Mouse (Mus musculus) forebrain, embryonic 11.5 days (tissue): ENCODE measurements around the gene Lamtor3. TPM values are rescaled to one million over a fixed set of nuclear protein-coding genes. Genes with fewer than 3 reads are reported as not detected.

ENCODE experiments used
- polyA plus RNA-seq: library from polyadenylated mRNA; unstranded; fragments of >200 nt; fragmentation: Nextera tagmentation; extraction: Ambion mirVana; gene quantifications from 2 replicates; pipeline ENCODE4 v1.2.1, GENCODE M21; 2014

Gene Lamtor3
- polyA plus RNA-seq, 1 experiment from 2014 or later, result 107 TPM

Other genes starting within 250 kb of the Lamtor3 start
- gene Gm21962, start 247.0 kb upstream of the Lamtor3 start, polyA plus RNA-seq, result not detected in 2 replicates
- gene H2afz, start 54.0 kb upstream of the Lamtor3 start, polyA plus RNA-seq, result 3,092 and 3,427 TPM in 2 replicates
- 10.7 and 11.2 TPM in 2 replicates for gene Dnajb14, start 50.8 kb upstream of the Lamtor3 start, polyA plus RNA-seq
- gene Dapp1, start 63.0 kb downstream of the Lamtor3 start, polyA plus RNA-seq, result 4.8 and 6.9 TPM in 2 replicates
- gene 1110002E22Rik, start 146.5 kb downstream of the Lamtor3 start, polyA plus RNA-seq, result 0.09 TPM in 1 of 2 replicates, not detected in the other
- gene Gm5105, start 148.9 kb downstream of the Lamtor3 start, polyA plus RNA-seq, result not detected in 2 replicates
- 15.1 and 16.2 TPM in 2 replicates for gene Trmt10a, start 224.9 kb downstream of the Lamtor3 start, polyA plus RNA-seq
- 11.4 and 12.5 TPM in 2 replicates for gene Mttp, start 226.5 kb downstream of the Lamtor3 start, polyA plus RNA-seq